Mouse (Mus musculus) bone marrow, adult 2 months (tissue): Measurements from ENCODE around the gene Top3a. TPM values are rescaled to one million over a fixed set of nuclear protein-coding genes. Genes with fewer than 3 reads are reported as not detected.

Experiments used
- H3K27ac ChIP-seq: fragments of 200-500 bp; 2 replicates; pipeline ENCODE4 v1.5.1; 2012; ENCODE audit warnings: low read depth, mild to moderate bottlenecking, control low read depth, inconsistent platforms, low read length; ENCODE audit not compliant: control insufficient read depth, poor library complexity, insufficient read depth
- H3K4me1 ChIP-seq: fragments of 200-500 bp; 2 replicates; pipeline ENCODE4 v1.6.1; 2011; ENCODE audit warnings: low read length; ENCODE audit not compliant: control insufficient read depth, insufficient read depth
- H3K4me3 ChIP-seq: fragments of 200-500 bp; replicated peaks from 2 replicates; pipeline ENCODE3; 2011; ENCODE audit warnings: mild to moderate bottlenecking, low read depth, low read length, control low read depth; ENCODE audit not compliant: control insufficient read depth
- CTCF ChIP-seq: fragments of 200-500 bp; IDR thresholded peaks from 2 replicates; pipeline ENCODE4 v1.5.1; 2011; ENCODE audit warnings: low read length, control low read depth; ENCODE audit not compliant: control insufficient read depth, insufficient read depth
- POLR2A ChIP-seq: fragments of 200-500 bp; IDR thresholded peaks from 2 replicates; pipeline ENCODE4 v1.6.1; 2011; ENCODE audit warnings: low read depth, mild to moderate bottlenecking, control low read depth, low read length, borderline replicate concordance; ENCODE audit not compliant: control insufficient read depth
- WGBS: fragments of 180-500 bp; shearing (Covaris S2); methylation state at CpG from one replicate; pipeline ENCODE4 v1.1.7; 2018; 5-methylcytosine and 5-hydroxymethylcytosine counted together
- polyA plus RNA-seq: library from polyadenylated mRNA; stranded (reverse); fragments of >200 nt; gene quantifications from 2 replicates; pipeline ENCODE4 v1.2.4, GENCODE M21; 2011; ENCODE audit warnings: low replicate concordance; ENCODE audit not compliant: missing spikeins, insufficient read depth, insufficient read length

The Top3a gene
- polyA plus RNA-seq, 1 experiment = 8.1 TPM

GRCm38 (mm10) chr11:60697561-60697960 is 79.6 kb downstream of the Top3a start:
- WGBS = 44% methylated on average over 2 of the region's 2 CpGs

DNA sequence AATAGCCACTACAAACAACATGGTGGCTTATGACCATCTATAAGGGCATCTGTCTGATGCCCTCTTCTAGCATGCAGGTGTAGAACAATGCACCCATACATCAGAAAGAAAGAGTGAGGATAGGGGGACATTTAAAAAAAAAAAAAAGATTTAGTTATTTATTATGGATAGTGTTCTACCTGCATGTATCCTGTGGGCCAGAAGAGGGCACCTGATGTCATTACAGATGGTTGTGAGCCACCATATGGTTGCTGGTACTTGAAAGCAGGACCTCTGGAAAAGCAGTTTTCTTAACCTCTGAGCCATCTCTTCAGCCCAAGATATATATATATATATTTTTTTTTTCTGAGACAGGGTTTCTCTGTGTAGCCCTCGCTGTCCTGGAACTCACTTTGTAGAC is 81.0 kb downstream of the Top3a start:
- TF ChIP-seq CTCF = no peak
- no peak for TF ChIP-seq POLR2A
- H3K4me3 ChIP-seq = no peak overlapping the region
- no peak overlapping the region for H3K27ac ChIP-seq
- no peaks in the 10 kb centered on the region for H3K4me1 ChIP-seq
- 50% methylated on average over 1 of the region's 1 CpGs for WGBS

More at GRCm38 (mm10) chr11:60697561-60697960, 79.6 kb downstream of the Top3a start:
- TF ChIP-seq POLR2A (no peak), CTCF (0 out of 2 replicates have a peak, but pooled peaks have one; percentile 11)
- Histone ChIP-seq H3K4me3 (no peak overlapping the region), H3K27ac (no peak overlapping the region), H3K4me1 (no peaks in the 10 kb centered on the region)

Other genes with a start within 250 kb of the Top3a start
- 16.7 and 19.5 TPM in 2 replicates for gene Alkbh5, start 241.0 kb downstream of the Top3a start, polyA plus RNA-seq
- gene Llgl1, start 77.6 kb downstream of the Top3a start, polyA plus RNA-seq = 11.1 and 11.2 TPM in 2 replicates
- gene Flii, start 50.1 kb downstream of the Top3a start, polyA plus RNA-seq = 39.0 and 41.0 TPM in 2 replicates
- gene Mief2, start 49.0 kb downstream of the Top3a start, polyA plus RNA-seq = 4.1 and 11.7 TPM in 2 replicates
- gene Smcr8, start 159 bp upstream of the Top3a start, polyA plus RNA-seq = 2.9 and 11.1 TPM in 2 replicates
- gene Shmt1, start 34.4 kb upstream of the Top3a start, polyA plus RNA-seq = 6.7 and 34.2 TPM in 2 replicates
- gene Dhrs7b, start 53.3 kb upstream of the Top3a start, polyA plus RNA-seq = 11.1 and 14.5 TPM in 2 replicates
- 17.5 and 25.7 TPM in 2 replicates for gene Tmem11, start 101.9 kb upstream of the Top3a start, polyA plus RNA-seq
- gene Natd1, start 137.4 kb upstream of the Top3a start, polyA plus RNA-seq = 6.6 and 9.1 TPM in 2 replicates
- 68.0 and 74.9 TPM in 2 replicates for gene Map2k3, start 154.7 kb upstream of the Top3a start, polyA plus RNA-seq
- gene Kcnj12, start 245.2 kb upstream of the Top3a start, polyA plus RNA-seq = not detected in 2 replicates